Mouse (Mus musculus) embryonic stem cell, embryonic (primary cell): ENCODE measurements at regions not wholly inside any gene's neighbourhood (a gene's known extent, or its start where the extent isn't known, plus 50 kb on each side); places are given as distances from the start of the nearest gene placed in this dataset.

Experiments
- CTCF ChIA-PET, 4 experiments: fragments of 300-600 bp in 2 of 4; fragments of 350-600 bp in 2 of 4; sonication (Branson Sonifier 250); formaldehyde crosslinking; loops; one replicate each; lab custom pipeline; 2022; ENCODE audit warnings: inconsistent platforms in 2 of 4; lab: Charles Lee
- POLR2A ChIA-PET, 4 experiments: fragments of 300-600 bp in 2 of 4; fragments of 350-600 bp in 2 of 4; sonication (Branson Sonifier 250); formaldehyde crosslinking; loops; one replicate each; lab custom pipeline; 2022; ENCODE audit warnings: antibody characterized with exemption in 4 of 4, inconsistent platforms in 1 of 4; lab: Charles Lee

- ChIA-PET CTCF (no interaction called here), POLR2A (interaction anchor here in 1 of 4 experiments (0.6 kb wide), 1 partner anchor 997 kb away, joined by 4 read pairs; no protein-coding TSS in a partner anchor)
These were observed 349.2 kb upstream of the Mef2c start for GRCm38 (mm10) chr13:83154626-83155124.

DNA sequence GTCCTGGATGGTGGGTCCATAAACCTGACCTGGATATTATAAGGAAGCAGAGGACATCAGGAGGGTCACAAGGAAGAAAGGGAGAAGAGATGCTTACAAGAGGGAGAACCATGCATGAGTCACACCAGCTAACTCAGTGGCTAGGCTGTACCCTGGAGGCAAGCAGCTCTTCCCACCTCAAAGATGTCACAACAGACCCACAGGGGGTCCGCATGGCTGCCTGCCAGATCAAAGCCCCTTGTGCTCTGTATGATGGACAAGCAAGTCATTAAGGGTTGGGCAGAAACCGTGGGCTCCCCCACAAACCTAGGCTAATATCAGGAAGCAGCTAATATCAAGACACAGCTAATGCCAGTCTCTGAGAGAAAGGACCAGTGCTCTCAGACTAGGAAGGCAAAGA, 343.9 kb upstream of the Mef2c start:
- ChIA-PET POLR2A (no interaction called here), CTCF (interaction anchor here in 1 of 4 experiments (0.6 kb wide), 1 partner anchor 153 kb away, joined by 3 read pairs; no protein-coding TSS in a partner anchor)

GRCm38 (mm10) chr13:83162761-83163160, 341.1 kb upstream of the Mef2c start:
- ChIA-PET CTCF (no interaction called here), POLR2A (no interaction called here)

DNA sequence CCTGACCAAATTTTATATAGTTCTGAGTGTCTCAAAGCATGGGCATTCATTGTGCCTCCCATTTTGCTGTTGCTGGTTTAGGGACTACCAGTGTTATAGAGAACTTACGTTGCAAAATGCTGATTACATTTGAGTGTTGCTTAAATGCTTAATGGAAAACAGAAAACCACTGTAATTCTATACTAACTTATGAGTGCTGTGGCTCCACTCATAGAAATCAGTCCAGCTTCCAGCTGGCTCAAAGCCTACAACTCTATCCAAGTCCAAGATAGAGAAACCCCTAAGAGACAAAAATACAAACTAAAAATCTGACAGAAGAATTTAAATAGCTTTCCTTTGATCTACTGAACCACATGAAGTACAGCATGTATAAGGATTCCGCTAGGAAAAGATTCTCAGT, 328.7 kb upstream of the Mef2c start:
- ChIA-PET CTCF (interaction anchor here in 1 of 4 experiments (0.6 kb wide), 1 partner anchor 462 kb away, joined by 3 read pairs; no protein-coding TSS in a partner anchor), POLR2A (interaction anchor here in 1 of 4 experiments (0.5 kb wide), 1 partner anchor 282 kb away, joined by 3 read pairs; no protein-coding TSS in a partner anchor)

GRCm38 (mm10) chr13:83201931-83202671, 301.7 kb upstream of the Mef2c start:
- CTCF ChIA-PET = no interaction called here
- POLR2A ChIA-PET = no interaction called here

DNA sequence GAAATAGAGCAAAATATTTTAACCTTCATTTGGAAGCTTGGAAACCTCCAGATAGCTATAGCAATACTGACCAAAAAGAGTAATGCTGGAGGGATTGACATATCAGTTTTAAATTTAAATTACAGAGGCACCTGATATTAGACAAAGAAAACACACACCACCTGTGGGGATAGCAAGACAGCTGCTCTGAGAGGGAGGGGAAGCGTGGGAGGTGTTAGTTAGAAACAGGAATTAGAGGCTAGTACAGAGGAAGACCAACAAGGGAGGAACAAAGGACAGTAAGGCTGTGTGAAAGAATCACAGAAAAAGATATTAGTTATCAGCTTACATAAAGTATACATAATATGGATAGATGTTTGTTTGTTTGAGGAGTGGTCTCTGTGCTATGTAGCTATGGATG, 297.2 kb upstream of the Mef2c start:
- POLR2A ChIA-PET = no interaction called here
- CTCF ChIA-PET = no interaction called here

- ChIA-PET POLR2A (no interaction called here), CTCF (no interaction called here)
These were observed 296.3 kb upstream of the Mef2c start for GRCm38 (mm10) chr13:83207513-83207912.

DNA sequence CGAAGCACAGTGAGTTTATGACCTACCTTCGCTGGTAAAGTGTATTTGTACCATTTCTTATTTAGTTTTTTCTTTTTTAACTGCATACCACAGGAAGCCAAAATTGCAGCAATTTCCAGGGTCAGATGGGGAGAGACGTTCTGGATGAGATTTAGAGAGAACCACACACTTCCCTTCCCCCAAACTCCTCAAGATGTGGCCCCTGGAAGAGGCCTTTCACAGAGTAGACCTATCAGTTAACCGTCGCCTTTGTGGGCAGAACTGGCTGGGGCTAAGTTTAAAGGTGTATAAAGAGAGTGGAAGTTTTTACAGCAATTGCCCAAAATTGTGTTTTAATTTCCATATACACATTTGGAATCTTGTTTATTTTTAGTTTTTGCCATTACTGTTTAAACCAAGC, 295.7 kb upstream of the Mef2c start:
- ChIA-PET POLR2A (no interaction called here), CTCF (no interaction called here)

DNA sequence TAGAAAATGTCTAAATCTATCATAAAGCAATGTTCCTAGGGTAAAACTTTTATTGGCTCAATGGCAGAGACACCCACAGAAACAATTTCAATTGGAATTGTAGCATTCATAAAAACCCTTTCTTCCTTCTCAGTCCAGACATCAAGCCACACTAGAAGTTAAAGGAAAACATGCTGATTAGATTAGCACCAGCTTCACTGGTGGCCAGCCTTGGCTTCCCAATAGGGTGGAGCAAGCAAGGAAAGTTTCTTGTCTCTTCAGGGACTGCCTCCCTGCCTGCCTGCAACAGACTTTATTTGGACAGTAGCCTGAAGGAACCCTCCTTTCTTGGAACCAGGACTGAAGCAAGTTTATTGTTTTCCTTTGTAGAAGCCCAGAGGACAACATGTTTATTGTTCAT, 289.0 kb upstream of the Mef2c start:
- ChIA-PET CTCF (no interaction called here), POLR2A (no interaction called here)

DNA sequence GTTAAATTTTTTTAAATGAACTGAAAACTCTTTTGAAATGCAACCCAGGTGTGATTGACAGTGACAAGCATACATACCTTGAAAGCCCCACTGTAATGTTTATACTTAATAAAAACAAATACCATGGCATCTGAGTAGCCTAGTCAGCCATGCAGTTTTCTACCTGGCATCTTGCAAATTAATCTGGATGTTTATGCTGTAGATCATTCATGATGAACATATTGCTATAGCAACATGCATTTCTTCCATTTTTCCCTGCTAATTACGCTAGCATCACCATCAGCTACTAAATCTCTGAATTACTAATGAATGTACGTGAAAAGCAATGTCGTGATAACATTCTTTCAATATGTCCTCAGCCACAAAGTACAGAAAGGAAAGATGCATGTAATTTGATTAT, 287.4 kb upstream of the Mef2c start:
- CTCF ChIA-PET = no interaction called here
- POLR2A ChIA-PET = no interaction called here

- ChIA-PET POLR2A (no interaction called here), CTCF (no interaction called here)
These were observed 251.4 kb upstream of the Mef2c start for GRCm38 (mm10) chr13:83252452-83252851.

DNA sequence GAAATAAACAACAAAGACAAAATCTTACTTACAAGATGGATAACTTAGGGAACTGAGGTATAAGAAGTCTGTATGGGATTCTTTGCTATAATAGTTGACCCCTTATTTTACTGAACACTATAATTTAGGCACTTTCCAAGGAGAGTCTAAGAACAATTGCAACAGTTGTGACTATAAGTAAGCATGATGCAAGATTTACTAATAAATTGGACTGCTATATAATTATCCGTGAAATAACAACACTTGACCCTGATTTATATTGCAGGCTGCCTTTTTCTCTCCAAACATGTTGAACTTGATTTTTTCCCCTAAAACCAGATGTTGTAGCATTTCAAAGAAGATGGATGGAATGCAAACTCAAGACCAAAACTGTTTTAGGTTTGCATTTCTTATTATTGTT, 237.2 kb upstream of the Mef2c start:
- ChIA-PET POLR2A (no interaction called here), CTCF (no interaction called here)

GRCm38 (mm10) chr13:83268663-83269062, 235.2 kb upstream of the Mef2c start:
- CTCF ChIA-PET = no interaction called here
- POLR2A ChIA-PET = no interaction called here

- ChIA-PET CTCF (interaction anchor here in 1 of 4 experiments (0.7 kb wide), 1 partner anchor 47 kb away, joined by 3 read pairs; no protein-coding TSS in a partner anchor), POLR2A (no interaction called here)
These were observed 225.1 kb upstream of the Mef2c start for GRCm38 (mm10) chr13:83278695-83279094.

DNA sequence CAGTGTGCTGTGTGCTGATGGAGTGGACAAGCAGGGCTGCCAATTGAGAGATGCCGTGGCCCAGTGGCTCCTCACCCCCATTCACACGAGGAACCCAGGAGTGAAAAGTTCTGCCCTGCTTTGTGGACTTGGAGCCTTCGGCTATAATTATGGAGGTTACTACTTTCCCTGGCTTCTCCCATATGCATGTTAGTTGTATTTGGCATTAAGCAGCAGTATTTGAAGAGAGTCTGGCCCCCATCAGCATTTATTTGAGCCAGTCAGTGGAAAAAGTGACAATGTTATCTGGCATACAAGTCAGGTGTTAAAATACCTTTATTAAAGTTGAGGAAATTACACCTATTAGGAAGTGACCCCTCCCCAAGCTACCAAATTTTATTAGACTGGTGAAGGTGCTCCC, 196.1 kb upstream of the Mef2c start:
- ChIA-PET POLR2A (no interaction called here), CTCF (no interaction called here)

GRCm38 (mm10) chr13:83328488-83328887, 175.3 kb upstream of the Mef2c start:
- ChIA-PET POLR2A (interaction anchor here in 1 of 4 experiments (0.7 kb wide), 1 partner anchor 75 kb away, joined by 4 read pairs; no protein-coding TSS in a partner anchor), CTCF (no interaction called here)

GRCm38 (mm10) chr13:83333728-83334127, 170.1 kb upstream of the Mef2c start:
- ChIA-PET CTCF (interaction anchor here in 1 of 4 experiments (0.6 kb wide), 1 partner anchor 21 kb away, joined by 4 read pairs; no protein-coding TSS in a partner anchor), POLR2A (interaction anchor here in 1 of 4 experiments (0.8 kb wide), 1 partner anchor 11 kb away, joined by 3 read pairs; no protein-coding TSS in a partner anchor)

- POLR2A ChIA-PET = interaction anchor here in 1 of 4 experiments (0.8 kb wide), 1 partner anchor 11 kb away, joined by 3 read pairs; no protein-coding TSS in a partner anchor
- CTCF ChIA-PET = no interaction called here
These were observed 159.1 kb upstream of the Mef2c start for GRCm38 (mm10) chr13:83344611-83345319.

DNA sequence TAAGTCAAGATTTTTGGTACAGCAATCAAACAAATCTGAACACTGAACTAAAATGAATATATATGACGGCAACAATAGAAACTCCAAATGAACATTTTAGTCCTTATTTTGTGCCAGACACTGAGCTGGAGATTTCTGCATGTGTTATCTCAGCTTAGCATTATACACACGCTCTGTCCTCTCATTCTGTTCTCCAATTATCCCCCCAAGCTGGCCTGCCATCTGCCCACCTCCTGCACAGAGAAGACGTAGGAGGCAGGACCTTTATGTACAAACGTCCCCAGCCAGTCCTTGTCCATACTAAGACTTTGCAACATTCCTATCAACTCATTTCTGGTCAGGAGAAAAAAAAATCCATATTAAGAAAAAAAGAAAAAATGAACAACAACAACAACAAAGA, 148.5 kb upstream of the Mef2c start:
- POLR2A ChIA-PET = no interaction called here
- CTCF ChIA-PET = no interaction called here

- ChIA-PET POLR2A (no interaction called here), CTCF (no interaction called here)
These were observed 143.3 kb upstream of the Mef2c start for GRCm38 (mm10) chr13:83360529-83360928.
